Mouse (Mus musculus) myocyte (in vitro differentiated cells): ENCODE measurements at regions not wholly inside any gene's neighbourhood (a gene's known extent, or its start where the extent isn't known, plus 50 kb on each side); places are given as distances from the start of the nearest gene placed in this dataset.

Source experiments
- CEBPB ChIP-seq: IDR thresholded peaks from 2 replicates; pipeline ENCODE4 v1.6.1; 2011; ENCODE audit warnings: mild to moderate bottlenecking, moderate library complexity; ENCODE audit not compliant: poor library complexity, insufficient read depth, severe bottlenecking
- E2F4 ChIP-seq: IDR thresholded peaks from one replicate; pipeline ENCODE4 v1.6.1; 2011; ENCODE audit warnings: mild to moderate bottlenecking, control low read depth, moderate library complexity; ENCODE audit not compliant: insufficient read depth
- MAX ChIP-seq: IDR thresholded peaks from one replicate; pipeline ENCODE4 v1.6.1; 2011; ENCODE audit warnings: low read depth, mild to moderate bottlenecking, control low read depth
- POLR2A ChIP-seq: IDR thresholded peaks from one replicate; pipeline ENCODE4 v1.6.1; 2011; ENCODE audit warnings: low read depth, mild to moderate bottlenecking, control low read depth, moderate library complexity; ENCODE audit not compliant: insufficient read length
- POLR2AphosphoS2 ChIP-seq: IDR thresholded peaks from one replicate; pipeline ENCODE4 v1.6.1; 2011; ENCODE audit warnings: low read depth, control low read depth; ENCODE audit not compliant: insufficient read length
- REST ChIP-seq: IDR thresholded peaks from one replicate; pipeline ENCODE4 v1.6.1; 2011; ENCODE audit warnings: mild to moderate bottlenecking, control low read depth, moderate library complexity; ENCODE audit not compliant: insufficient read depth, insufficient read length
- SRF ChIP-seq: IDR thresholded peaks from one replicate; pipeline ENCODE4 v1.6.1; 2011; ENCODE audit warnings: low read depth; ENCODE audit not compliant: control insufficient read depth, insufficient read length
- TCF12 ChIP-seq: IDR thresholded peaks from one replicate; pipeline ENCODE4 v1.6.1; 2011; ENCODE audit warnings: mild to moderate bottlenecking, control low read depth; ENCODE audit not compliant: poor library complexity, insufficient read depth, severe bottlenecking
- USF1 ChIP-seq: IDR thresholded peaks from one replicate; pipeline ENCODE4 v1.6.1; 2011; ENCODE audit warnings: low read depth, mild to moderate bottlenecking, control low read depth, moderate library complexity

GRCm38 (mm10) chr16:78238052-78238701 is 63.1 kb upstream of the Cxadr start:
- no peak for TF ChIP-seq POLR2A
- TF ChIP-seq POLR2AphosphoS2: no peak
- TF ChIP-seq E2F4: no peak
- no peak for TF ChIP-seq MAX
- TF ChIP-seq USF1: no peak
- no peak for TF ChIP-seq REST
- TF ChIP-seq CEBPB: no peak
- TF ChIP-seq SRF: no peak
- TF ChIP-seq TCF12: no peak
